10 mouse cellular contexts compared by ENCODE assay signal in the genomic region with DNA sequence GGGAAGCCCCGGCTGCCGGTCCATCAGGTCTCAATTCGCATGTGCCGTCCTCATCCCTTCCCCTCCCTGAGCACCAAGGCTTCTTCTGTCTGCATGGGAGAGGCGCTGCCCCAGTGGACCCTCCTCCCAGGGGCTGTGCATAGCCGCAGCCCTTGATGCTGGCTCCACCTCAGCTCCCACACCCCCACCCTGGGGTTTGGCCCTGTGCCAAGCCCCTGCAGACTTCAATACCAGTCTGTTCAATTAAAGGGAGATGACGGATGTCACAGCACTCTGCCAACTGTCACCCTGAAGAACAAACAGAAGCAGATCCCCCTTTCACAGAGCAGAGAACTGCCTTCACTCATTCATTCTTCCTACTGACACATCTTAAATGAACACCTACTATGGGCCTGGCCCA. TPM values are rescaled to one million over a fixed set of nuclear protein-coding genes. Genes with fewer than 3 reads are reported as not detected.
DNase-seq lines count a peak whose midpoint lies in the region; ATAC-seq and TF ChIP-seq lines count a peak whose summit lies in the region.
"Had no signal": no experiment of that assay in that cellular context is flagged by ENCODE, and none has a peak within 500 bp of the region (broad histone marks: within the 10 kb centered on the region; RNA-seq: fewer than 3 reads in every experiment).

No protein-coding gene starts in this region.

- H3K4me3 ChIP-seq in hindbrain, postnatal 0 days (ENCODE audit: low read length), result no peak overlapping the region
- H3K4me3 ChIP-seq: limb, embryonic 12.5 days had no signal

- no peak overlapping the region for H3K27ac ChIP-seq in hindbrain, postnatal 0 days
- H3K27ac ChIP-seq: limb, embryonic 12.5 days had no signal

- peak; percentile 47 to 76 for DNase-seq in cerebellum, postnatal 4 days (ENCODE audit: low spot score in 2 of 2)
- DNase-seq in cerebellum, adult 11 months, result no peak
- peak; percentile 97 for DNase-seq in brain, embryonic 14.5 days (ENCODE audit: low read depth)
- peak; percentile 81 for DNase-seq in hindbrain, postnatal 0 days (ENCODE audit: low spot score)
- DNase-seq in naive thymus-derived CD4-positive, alpha-beta T cell, adult 2 months (ENCODE audit: low read depth), result peak; percentile 76
- no peak for DNase-seq in testis, postnatal 14 days (ENCODE audit: low spot score)
- DNase-seq in gastrocnemius, postnatal 25 days, result no peak
- DNase-seq in lung, postnatal 36 days, result no peak
- DNase-seq: gastrocnemius, postnatal 10 days had no signal

- no peak for TF ChIP-seq CTCF in brain, embryonic 14.5 days (IDR thresholded peaks at IDR 0.05; ENCODE audit: borderline replicate concordance, extremely low read depth, insufficient read depth, insufficient read length)
- no peak for TF ChIP-seq CTCF in hindbrain, postnatal 0 days (IDR thresholded peaks at IDR 0.05; ENCODE audit: low read depth)

- 0 out of 2 replicates have a peak, but pooled peaks cover 17% of the 10 kb centered on the region for H3K4me1 ChIP-seq in hindbrain, postnatal 0 days (ENCODE audit: insufficient read depth, low read length)

- H3K27me3 ChIP-seq in hindbrain, postnatal 0 days (ENCODE audit: insufficient read depth, low read length), result no peaks in the 10 kb centered on the region
- H3K27me3 ChIP-seq: limb, embryonic 12.5 days had no signal

- no peaks in the 10 kb centered on the region for H3K9me3 ChIP-seq in hindbrain, postnatal 0 days (ENCODE audit: low read length)
- H3K9me3 ChIP-seq: limb, embryonic 12.5 days had no signal

- no peak for TF ChIP-seq POLR2A in brain, embryonic 14.5 days (IDR thresholded peaks at IDR 0.05; ENCODE audit: borderline replicate concordance, extremely low read depth, insufficient read depth, insufficient read length, poor library complexity, severe bottlenecking)

- WGBS in hindbrain, postnatal 0 days, result 12% methylated on average over 7 of the region's 7 CpGs

- ATAC-seq in hindbrain, postnatal 0 days, result peak; percentile 36

- no peak overlapping the region for H3K4me2 ChIP-seq in hindbrain, postnatal 0 days (ENCODE audit: low read depth, low read length)
- H3K4me2 ChIP-seq: limb, embryonic 12.5 days had no signal

- H3K9ac ChIP-seq in hindbrain, postnatal 0 days (replicated peaks; ENCODE audit: low read length), result no peak overlapping the region
- H3K9ac ChIP-seq: limb, embryonic 12.5 days had no signal

- no peaks in the 10 kb centered on the region for H3K36me3 ChIP-seq in hindbrain, postnatal 0 days (ENCODE audit: insufficient read depth, low read length)
- H3K36me3 ChIP-seq: limb, embryonic 12.5 days had no signal

RNA-seq across cellular contexts. Expression of gene Ephb2, which starts 19.1 kb away (rescaled TPM):
- polyA plus RNA-seq in brain, embryonic 14.5 days (2012; rRNA removed), result 110 and 141 TPM in 2 replicates
- total RNA-seq in hindbrain, postnatal 0 days (2014; rRNA removed), result 136 and 150 TPM in 2 replicates
- polyA plus RNA-seq in hindbrain, postnatal 0 days (2015; fragmentation: Nextera tagmentation; extraction: Ambion mirVana), result 12.6 and 13.0 TPM in 2 replicates
- 1 to 10 TPM in 1 of 2 experiments, under 1 TPM in 1; 1.00 to 1.2 TPM for total RNA-seq in gastrocnemius, postnatal 25 days (2021)

Comparison
In these comparisons a context has a peak if more than half of its experiments do, and no peak if none do; other contexts are left out.
1. DNase-seq: peak in cerebellum, postnatal 4 days (2 of 2), brain, embryonic 14.5 days (single experiment), hindbrain, postnatal 0 days (single experiment) and naive thymus-derived CD4-positive, alpha-beta T cell, adult 2 months (single experiment); none in cerebellum, adult 11 months (single experiment), testis, postnatal 14 days (single experiment), gastrocnemius, postnatal 25 days (single experiment) and lung, postnatal 36 days (single experiment).
2. RNA of gene Ephb2, which starts 19.1 kb away (total RNA-seq): 136 to 150 TPM in hindbrain, postnatal 0 days; 1.00 to 1.2 TPM in gastrocnemius, postnatal 25 days; every median in the first group is over 10 times any median in the second.